Mouse (Mus musculus): ENCODE measurements around the gene Kcnq1.

- TF ChIP-seq POLR2A (IDR thresholded peaks at IDR 0.05; ENCODE audit: low read depth, low read length), result no peak
- TF ChIP-seq CTCF (IDR thresholded peaks at IDR 0.05; ENCODE audit: extremely low read depth, insufficient read depth, insufficient read length, insufficient replicate concordance), result no peak
These were observed 196.6 kb downstream of the Kcnq1 start for GRCm38 (mm10) chr7:143302593-143303238.
